Mouse (Mus musculus): Measurements from ENCODE around the gene Thbs1.

Thbs1 gene

GRCm38 (mm10) chr2:118111488-118112131, at the start of gene Thbs1:
Gene Thbs1 (plus strand): TSS chr2:118111876.
- DNase-seq: no peak

GRCm38 (mm10) chr2:118064121-118064764, 47.4 kb upstream of the Thbs1 start:
- DNase-seq: no peak

- no peak for DNase-seq
Measured at GRCm38 (mm10) chr2:118066065-118066770, 45.5 kb upstream of the Thbs1 start.

GRCm38 (mm10) chr2:118069975-118070374, 41.7 kb upstream of the Thbs1 start:
- DNase-seq: no peak

GRCm38 (mm10) chr2:118072811-118073372, 38.8 kb upstream of the Thbs1 start:
- DNase-seq: no peak

- no peak for DNase-seq
Measured at GRCm38 (mm10) chr2:118074030-118074429, 37.6 kb upstream of the Thbs1 start.

GRCm38 (mm10) chr2:118075165-118075564, 36.5 kb upstream of the Thbs1 start:
- no peak for DNase-seq

- no peak for DNase-seq
Measured at GRCm38 (mm10) chr2:118079131-118079530, 32.5 kb upstream of the Thbs1 start.

- no peak for DNase-seq
Measured at GRCm38 (mm10) chr2:118081581-118081980, 30.1 kb upstream of the Thbs1 start.

GRCm38 (mm10) chr2:118083652-118084051, 28.0 kb upstream of the Thbs1 start:
- no peak for DNase-seq

- no peak for DNase-seq
Measured at GRCm38 (mm10) chr2:118084693-118085092, 27.0 kb upstream of the Thbs1 start.

GRCm38 (mm10) chr2:118085647-118086046, 26.0 kb upstream of the Thbs1 start:
- DNase-seq: no peak

- no peak for DNase-seq
Measured at GRCm38 (mm10) chr2:118087044-118087726, 24.5 kb upstream of the Thbs1 start.

- no peak for DNase-seq
Measured at GRCm38 (mm10) chr2:118091226-118091625, 20.4 kb upstream of the Thbs1 start.

GRCm38 (mm10) chr2:118099104-118099503, 12.6 kb upstream of the Thbs1 start:
- no peak for DNase-seq

GRCm38 (mm10) chr2:118102169-118102568, 9.5 kb upstream of the Thbs1 start:
- DNase-seq: no peak

- no peak for DNase-seq
Measured at GRCm38 (mm10) chr2:118110225-118110915, 1.3 kb upstream of the Thbs1 start.

- DNase-seq: peak; percentile 44
Measured at GRCm38 (mm10) chr2:118111116-118111487, 574 bp upstream of the Thbs1 start.

GRCm38 (mm10) chr2:118112438-118112837, 762 bp downstream of the Thbs1 start:
- no peak for DNase-seq

- DNase-seq: no peak
Measured at GRCm38 (mm10) chr2:118112846-118113479, 1.3 kb downstream of the Thbs1 start.

- no peak for DNase-seq
Measured at GRCm38 (mm10) chr2:118113808-118114524, 2.3 kb downstream of the Thbs1 start.

All from cerebellum, adult 11 months (tissue).